Mouse (Mus musculus) urinary bladder, postnatal 36 days (tissue): ENCODE results near the gene Gars.

Experiments
- DNase-seq, 2 experiments: peaks; one replicate each; pipeline ENCODE4 v3.0.0; 2022; ENCODE audit warnings: low spot score in 2 of 2, mixed read lengths in 1 of 2

The Gars gene

GRCm38 (mm10) chr6:55038671-55039445 lies 1.1 kb downstream of the Gars start:
- peak in 1 of 2 experiments; percentile 24 for DNase-seq

- DNase-seq, result no peak
These were observed 1.6 kb downstream of the Gars start for GRCm38 (mm10) chr6:55039446-55039783.

- no peak for DNase-seq
These were observed 2.2 kb downstream of the Gars start for GRCm38 (mm10) chr6:55040031-55040430.

GRCm38 (mm10) chr6:55043206-55043605 lies 5.4 kb downstream of the Gars start:
- DNase-seq, result no peak

- DNase-seq, result no peak
These were observed 6.7 kb downstream of the Gars start for GRCm38 (mm10) chr6:55044542-55044941.

- DNase-seq, result no peak
These were observed 7.5 kb downstream of the Gars start for GRCm38 (mm10) chr6:55045326-55045725.

- peak in 1 of 2 experiments; percentile 4 for DNase-seq
These were observed 11.4 kb downstream of the Gars start for GRCm38 (mm10) chr6:55049186-55049585.

- peak in 1 of 2 experiments; percentile 21 for DNase-seq
These were observed 16.7 kb downstream of the Gars start for GRCm38 (mm10) chr6:55054491-55054890.

- no peak for DNase-seq
These were observed 19.6 kb downstream of the Gars start for GRCm38 (mm10) chr6:55057427-55057826.

- DNase-seq, result no peak
These were observed 22.5 kb downstream of the Gars start for GRCm38 (mm10) chr6:55060241-55060825.

- no peak for DNase-seq
These were observed 23.5 kb downstream of the Gars start for GRCm38 (mm10) chr6:55061328-55061727.

GRCm38 (mm10) chr6:55062200-55062599 lies 24.4 kb downstream of the Gars start:
- no peak for DNase-seq

GRCm38 (mm10) chr6:55063793-55064476 lies 26.1 kb downstream of the Gars start:
- DNase-seq, result no peak

- DNase-seq, result no peak
These were observed 26.6 kb downstream of the Gars start for GRCm38 (mm10) chr6:55064477-55064827.

GRCm38 (mm10) chr6:55065903-55066302 lies 28.1 kb downstream of the Gars start:
- DNase-seq, result no peak

GRCm38 (mm10) chr6:55076561-55077255 lies 38.9 kb downstream of the Gars start:
- DNase-seq, result no peak

GRCm38 (mm10) chr6:55081379-55081778 lies 43.6 kb downstream of the Gars start:
- no peak for DNase-seq

GRCm38 (mm10) chr6:55082261-55083051 lies 44.6 kb downstream of the Gars start:
- DNase-seq, result no peak

- DNase-seq, result no peak
These were observed 49.5 kb downstream of the Gars start for GRCm38 (mm10) chr6:55087355-55087754.

GRCm38 (mm10) chr6:55090639-55091038 lies 52.8 kb downstream of the Gars start:
- no peak for DNase-seq

GRCm38 (mm10) chr6:55091396-55091795 lies 53.6 kb downstream of the Gars start:
- DNase-seq, result no peak
